Mouse (Mus musculus) embryonic facial prominence, embryonic 10.5 days (tissue): ENCODE results near the gene Hipk2. TPM values are rescaled to one million over a fixed set of nuclear protein-coding genes. Genes with fewer than 3 reads are reported as not detected.

Experiments
- DNase-seq: peaks from one replicate; pipeline ENCODE4 v3.0.0-alpha.2; 2017; ENCODE audit warnings: low spot score
- H3K27ac ChIP-seq: fragments of 300-500 bp; sonication (generic); replicated peaks from 2 replicates; pipeline ENCODE4 v1.5.1; 2016; ENCODE audit warnings: mild to moderate bottlenecking
- H3K27me3 ChIP-seq: fragments of 300-500 bp; sonication (generic); replicated peaks from 2 replicates; pipeline ENCODE4 v1.6.1; 2016; ENCODE audit warnings: low read depth, mild to moderate bottlenecking; ENCODE audit not compliant: poor library complexity, severe bottlenecking
- H3K36me3 ChIP-seq: fragments of 300-500 bp; sonication (generic); replicated peaks from 2 replicates; pipeline ENCODE4 v1.6.1; 2016; ENCODE audit warnings: mild to moderate bottlenecking, moderate library complexity
- H3K4me1 ChIP-seq: fragments of 300-500 bp; sonication (generic); 2 replicates; pipeline ENCODE4 v1.6.1; 2016
- H3K4me3 ChIP-seq: fragments of 300-500 bp; sonication (generic); 2 replicates; pipeline ENCODE4 v1.5.1; 2016; ENCODE audit warnings: mild to moderate bottlenecking, moderate library complexity
- H3K9me3 ChIP-seq: fragments of 300-500 bp; sonication (generic); 2 replicates; pipeline ENCODE4 v1.6.1; 2016; ENCODE audit warnings: mild to moderate bottlenecking
- WGBS: fragments of 180-500 bp; shearing (Covaris S2); methylation state at CpG from one replicate; pipeline ENCODE4 v1.1.7; 2016; 5-methylcytosine and 5-hydroxymethylcytosine counted together
- polyA plus RNA-seq: library from polyadenylated mRNA; unstranded; fragments of >200 nt; fragmentation: Nextera tagmentation; extraction: Ambion mirVana; gene quantifications from 2 replicates; pipeline ENCODE4 v1.2.1, GENCODE M21; 2016

The Hipk2 gene
- polyA plus RNA-seq, 1 experiment from 2014 or later: 24.5 TPM

DNA sequence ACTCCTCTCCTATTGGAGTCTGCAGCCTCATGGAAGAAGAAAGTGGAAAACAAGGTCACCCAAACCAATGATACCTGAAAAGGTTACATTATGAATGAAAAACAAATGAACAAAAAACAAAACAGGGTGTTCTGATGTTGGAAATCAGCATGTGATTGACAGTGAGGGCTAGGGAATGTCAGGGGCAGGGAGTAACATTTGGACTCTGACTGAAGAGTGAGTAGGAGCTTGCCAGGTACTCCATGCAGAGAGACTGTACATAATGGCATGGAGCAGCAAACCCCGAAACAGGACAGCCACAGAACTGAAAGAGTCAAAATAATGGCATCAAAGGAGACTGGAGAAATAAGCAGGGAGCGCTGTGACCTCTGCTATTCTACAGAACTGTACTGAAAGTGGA, 15.7 kb downstream of the Hipk2 start:
- 93% methylated on average over 2 of the region's 2 CpGs for WGBS
- DNase-seq: no peak
- no peaks in the 10 kb centered on the region for H3K36me3 ChIP-seq
- H3K9me3 ChIP-seq: no peaks in the 10 kb centered on the region
- H3K4me1 ChIP-seq: peaks cover 44% of the 10 kb centered on the region
- no peaks in the 10 kb centered on the region for H3K27me3 ChIP-seq
- H3K27ac ChIP-seq: no peak overlapping the region
- H3K4me3 ChIP-seq: no peak overlapping the region

DNA sequence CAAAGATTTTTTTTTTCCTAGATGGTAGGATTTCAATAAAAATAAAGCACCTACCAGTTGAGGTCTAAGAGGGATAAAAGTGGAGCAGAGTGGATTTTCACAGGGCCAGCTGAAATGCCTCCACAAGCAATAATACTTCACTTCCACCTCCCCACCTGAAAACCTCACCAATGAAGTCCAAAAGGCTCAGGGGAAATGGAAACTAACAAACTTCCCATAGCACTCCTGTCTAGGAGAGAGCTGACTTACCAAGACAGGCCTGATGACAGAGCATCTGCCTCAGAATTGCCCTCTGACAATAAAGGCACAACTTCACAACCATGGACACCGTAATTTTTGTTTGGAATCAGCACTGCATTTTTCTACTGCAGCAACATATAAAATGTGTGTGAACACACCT, 16.1 kb downstream of the Hipk2 start:
- 93% methylated on average over 1 of the region's 1 CpGs for WGBS
- Histone ChIP-seq H3K9me3 (no peaks in the 10 kb centered on the region), H3K4me3 (no peak overlapping the region), H3K4me1 (peaks cover 39% of the 10 kb centered on the region), H3K36me3 (no peaks in the 10 kb centered on the region), H3K27me3 (no peaks in the 10 kb centered on the region), H3K27ac (no peak overlapping the region)
- no peak for DNase-seq

DNA sequence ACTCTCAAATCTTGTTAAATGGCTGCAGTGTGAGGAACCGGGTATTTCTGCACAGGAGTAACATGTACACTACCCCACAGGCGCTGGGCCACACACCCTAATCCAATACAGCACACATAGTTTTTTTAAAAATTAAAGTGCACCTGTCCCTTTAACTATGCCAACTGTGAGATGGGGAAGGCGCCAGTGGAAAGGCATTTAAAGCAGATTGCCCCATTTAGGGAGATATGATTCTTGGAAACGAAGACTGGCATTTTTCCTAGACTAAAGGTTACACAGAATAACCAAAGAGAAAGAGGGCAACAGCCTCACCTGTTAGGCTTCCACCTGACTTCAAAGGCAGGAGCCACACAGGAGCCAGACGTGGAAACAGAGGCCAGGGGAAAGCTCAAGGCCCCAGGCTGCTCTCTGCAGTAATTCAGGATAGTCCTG, 22.4 kb downstream of the Hipk2 start:
- WGBS: 75% methylated on average over 5 of the region's 5 CpGs
- Histone ChIP-seq H3K4me1 (peaks cover 43% of the 10 kb centered on the region), H3K36me3 (peaks cover 3% of the 10 kb centered on the region; the same call in 1 of the 2 replicates), H3K4me3 (no peak overlapping the region), H3K27me3 (no peaks in the 10 kb centered on the region), H3K27ac (no peak overlapping the region), H3K9me3 (no peaks in the 10 kb centered on the region)
- DNase-seq: no peak

DNA sequence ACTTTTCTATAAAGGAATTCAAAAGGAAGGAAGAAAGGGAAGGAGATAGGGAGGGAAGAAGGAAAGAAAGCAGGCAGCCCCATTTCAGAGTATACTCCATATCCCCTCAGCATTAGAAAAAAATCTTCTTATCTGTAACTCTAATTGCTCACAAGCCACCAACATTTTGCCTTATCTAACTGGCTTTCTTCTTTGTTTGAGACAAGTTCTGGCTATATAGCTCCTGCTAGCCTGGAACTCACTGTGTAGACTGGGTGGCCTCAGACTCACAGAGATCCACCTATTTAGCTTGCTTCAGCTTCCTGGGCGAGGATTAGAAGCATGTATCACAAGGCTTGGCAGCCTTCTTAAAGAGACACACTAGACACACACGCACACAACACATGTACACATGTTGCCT, 24.2 kb downstream of the Hipk2 start:
- H3K9me3 ChIP-seq: no peaks in the 10 kb centered on the region
- DNase-seq: no peak
- WGBS: 94% methylated on average over 2 of the region's 2 CpGs
- H3K27me3 ChIP-seq: no peaks in the 10 kb centered on the region
- H3K27ac ChIP-seq: no peak overlapping the region
- H3K4me3 ChIP-seq: no peak overlapping the region
- peaks cover 50% of the 10 kb centered on the region for H3K4me1 ChIP-seq
- peaks cover 3% of the 10 kb centered on the region; the same call in 1 of the 2 replicates for H3K36me3 ChIP-seq

DNA sequence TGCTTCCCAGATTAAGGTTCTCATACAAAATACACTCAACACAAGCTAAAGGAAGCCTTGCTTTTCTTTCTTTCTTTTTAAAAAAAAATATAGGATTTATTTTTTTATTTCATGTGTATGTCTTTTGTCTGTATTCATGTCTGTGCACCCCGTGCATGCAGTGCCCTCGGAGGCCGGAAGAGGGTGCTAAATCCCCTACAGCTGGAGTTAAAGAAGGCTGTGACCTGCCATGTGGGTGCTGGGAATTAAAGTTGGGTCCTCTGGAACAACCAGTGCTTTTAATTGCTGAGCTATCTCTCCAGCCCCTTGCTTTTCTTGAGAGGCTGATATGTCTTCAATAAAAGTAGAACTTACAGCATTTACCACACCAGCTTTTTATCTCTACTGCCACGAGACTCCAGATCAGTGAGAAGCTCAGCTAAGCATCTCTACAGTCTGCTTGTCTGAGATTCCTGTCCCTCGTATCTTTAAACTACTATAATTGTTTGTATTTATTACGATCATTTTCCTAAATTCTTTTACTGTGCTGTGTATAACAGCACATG, 25.2 kb downstream of the Hipk2 start:
- 92% methylated on average over 6 of the region's 6 CpGs for WGBS
- H3K36me3 ChIP-seq: peaks cover 3% of the 10 kb centered on the region; the same call in 1 of the 2 replicates
- no peak overlapping the region for H3K27ac ChIP-seq
- no peaks in the 10 kb centered on the region for H3K9me3 ChIP-seq
- H3K27me3 ChIP-seq: no peaks in the 10 kb centered on the region
- H3K4me3 ChIP-seq: no peak overlapping the region
- peaks cover 55% of the 10 kb centered on the region for H3K4me1 ChIP-seq
- no peak for DNase-seq

DNA sequence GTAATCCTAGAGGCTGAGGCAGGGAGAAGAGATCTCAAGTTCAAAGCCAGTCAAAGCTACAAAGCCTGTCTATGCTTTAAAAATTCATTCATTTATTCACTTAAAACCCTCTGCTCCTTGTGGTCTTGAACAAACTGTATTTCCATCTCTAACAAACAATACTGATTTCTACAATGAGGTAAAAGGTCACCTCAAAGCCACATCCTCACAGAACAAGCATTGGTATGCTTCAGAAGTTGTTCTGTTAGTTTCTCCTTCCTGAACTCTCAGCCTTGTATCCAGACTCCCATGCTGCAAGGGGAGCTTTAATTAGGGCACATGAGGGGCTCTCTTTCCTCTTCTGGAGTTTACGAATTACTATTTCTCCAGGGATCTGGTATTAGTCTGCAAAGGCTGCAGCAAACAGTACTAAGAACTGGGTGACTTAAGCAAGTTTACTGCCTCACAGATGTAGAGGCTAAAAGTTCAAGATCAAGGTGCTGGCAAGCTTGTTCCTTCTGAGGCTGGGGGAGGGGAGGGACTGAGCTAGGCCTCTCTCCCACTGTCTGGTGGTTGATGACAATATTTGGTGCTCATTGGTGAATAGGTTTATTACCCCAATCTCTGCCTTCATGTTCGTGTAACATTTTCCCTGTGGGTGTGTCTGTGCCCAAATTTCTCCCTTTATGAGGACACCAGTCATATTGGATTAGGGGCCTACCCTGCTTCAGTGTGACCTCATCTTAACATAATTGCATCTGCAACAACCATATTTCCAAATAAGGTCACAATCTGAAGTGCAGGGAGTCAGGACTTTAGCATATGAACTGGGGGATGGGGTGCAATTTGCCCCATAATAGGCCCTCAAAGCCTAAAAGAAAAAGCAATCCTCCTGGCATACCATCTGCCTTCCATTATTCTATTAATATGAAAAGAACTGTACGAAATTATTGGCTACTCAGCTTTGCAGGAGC, 27.7 kb downstream of the Hipk2 start:
- peaks cover 3% of the 10 kb centered on the region; the same call in 1 of the 2 replicates for H3K36me3 ChIP-seq
- 0 out of 2 replicates have a peak overlapping the region, but pooled peaks have one; percentile 7 for H3K27ac ChIP-seq
- H3K4me1 ChIP-seq: peaks cover 57% of the 10 kb centered on the region
- no peak for DNase-seq
- 59% methylated on average over 3 of the region's 3 CpGs for WGBS
- no peak overlapping the region for H3K4me3 ChIP-seq
- H3K27me3 ChIP-seq: no peaks in the 10 kb centered on the region
- H3K9me3 ChIP-seq: no peaks in the 10 kb centered on the region

DNA sequence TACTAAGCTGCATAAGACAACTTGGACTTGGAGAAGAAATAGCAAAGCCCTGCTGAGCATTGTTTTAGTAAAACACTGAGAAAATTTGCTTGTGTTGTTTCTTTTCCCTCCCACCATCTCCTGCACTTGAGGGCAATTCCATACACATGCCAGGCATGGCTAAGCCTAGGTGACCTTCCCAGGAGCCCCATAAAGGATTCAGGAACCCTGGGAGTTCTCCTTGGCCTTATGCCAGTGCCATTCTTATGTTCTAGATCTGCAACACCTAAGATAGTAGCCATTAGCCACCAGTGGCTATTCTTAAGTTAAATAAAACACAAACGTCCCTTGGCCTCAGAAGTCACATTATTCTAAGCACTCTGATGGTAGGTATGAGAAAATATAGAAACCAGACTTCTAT, 28.5 kb downstream of the Hipk2 start:
- H3K36me3 ChIP-seq: peaks cover 8% of the 10 kb centered on the region
- H3K27ac ChIP-seq: no peak overlapping the region; the same call in 1 of the 2 replicates
- peaks cover 52% of the 10 kb centered on the region for H3K4me1 ChIP-seq
- no peaks in the 10 kb centered on the region for H3K9me3 ChIP-seq
- no peaks in the 10 kb centered on the region for H3K27me3 ChIP-seq
- DNase-seq: no peak
- no peak overlapping the region for H3K4me3 ChIP-seq
- WGBS: 64% methylated on average over 1 of the region's 1 CpGs

DNA sequence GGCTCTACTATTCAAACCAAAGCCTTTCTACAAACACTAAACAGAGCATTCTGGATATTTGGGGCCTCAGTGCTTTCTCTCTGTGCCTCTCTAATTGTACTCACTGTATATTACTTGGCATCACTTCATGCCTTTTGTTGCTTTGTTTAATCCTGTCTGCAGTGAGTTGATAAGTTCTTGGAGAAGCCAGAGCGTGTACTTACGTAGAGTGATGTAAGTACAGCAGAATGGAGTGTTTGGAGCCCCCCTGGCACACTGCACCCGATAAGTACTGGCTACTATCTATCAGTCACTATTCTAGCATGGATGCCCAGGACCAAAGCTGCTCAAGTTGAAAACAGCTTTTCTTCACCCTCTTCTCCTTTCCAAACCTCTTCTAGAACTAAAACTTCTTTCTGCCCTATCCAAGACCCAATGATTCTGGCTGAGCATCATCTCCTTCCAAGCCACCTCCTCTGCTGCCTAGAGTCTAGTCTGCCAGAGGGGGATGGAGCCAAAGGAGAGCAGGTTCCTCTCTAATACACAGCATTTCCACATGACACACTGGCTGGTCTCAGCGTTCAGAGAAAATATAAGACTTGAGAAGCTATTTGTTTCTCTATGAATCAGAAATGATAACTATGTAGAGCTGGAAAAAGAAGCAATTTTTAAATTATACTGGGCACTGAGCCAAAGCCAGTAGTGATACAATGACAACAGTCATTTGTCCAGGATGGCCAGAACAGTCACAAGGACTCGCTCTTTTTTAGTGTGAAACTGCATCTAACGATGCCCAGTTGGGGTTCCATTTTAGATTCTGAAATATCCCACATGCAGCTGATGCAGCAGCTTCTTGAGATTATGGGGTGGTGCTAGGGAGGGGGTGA, 29.4 kb downstream of the Hipk2 start:
- Histone ChIP-seq H3K27ac (0 out of 2 replicates have a peak overlapping the region, but pooled peaks have one; percentile 0), H3K9me3 (no peaks in the 10 kb centered on the region), H3K4me1 (peaks cover 52% of the 10 kb centered on the region), H3K4me3 (no peak overlapping the region), H3K36me3 (peaks cover 8% of the 10 kb centered on the region), H3K27me3 (no peaks in the 10 kb centered on the region)
- 89% methylated on average over 6 of the region's 6 CpGs for WGBS
- no peak for DNase-seq

DNA sequence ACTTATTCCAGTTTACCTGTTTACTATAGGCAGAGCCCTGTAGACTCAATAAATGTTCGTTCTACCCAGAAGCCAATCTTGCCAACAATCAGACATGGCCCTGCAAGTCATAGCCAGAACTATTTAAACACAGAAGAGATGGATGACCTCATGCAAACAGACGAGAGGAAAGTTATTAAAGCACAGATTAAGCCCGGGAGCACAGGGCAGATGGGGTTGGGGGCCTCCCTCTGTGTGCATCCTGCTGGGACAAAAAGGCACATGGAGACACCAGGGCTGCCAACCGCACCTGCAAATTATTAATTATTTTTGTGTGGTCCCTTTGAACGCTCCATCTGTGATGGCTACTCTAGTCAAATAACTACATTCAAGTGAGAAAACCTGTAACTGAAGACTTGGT, 30.1 kb downstream of the Hipk2 start:
- no peak for DNase-seq
- Histone ChIP-seq H3K27me3 (no peaks in the 10 kb centered on the region), H3K4me3 (no peak overlapping the region), H3K9me3 (no peaks in the 10 kb centered on the region), H3K4me1 (peaks cover 52% of the 10 kb centered on the region), H3K36me3 (peaks cover 10% of the 10 kb centered on the region), H3K27ac (no peak overlapping the region)
- WGBS: 64% methylated on average over 5 of the region's 5 CpGs

DNA sequence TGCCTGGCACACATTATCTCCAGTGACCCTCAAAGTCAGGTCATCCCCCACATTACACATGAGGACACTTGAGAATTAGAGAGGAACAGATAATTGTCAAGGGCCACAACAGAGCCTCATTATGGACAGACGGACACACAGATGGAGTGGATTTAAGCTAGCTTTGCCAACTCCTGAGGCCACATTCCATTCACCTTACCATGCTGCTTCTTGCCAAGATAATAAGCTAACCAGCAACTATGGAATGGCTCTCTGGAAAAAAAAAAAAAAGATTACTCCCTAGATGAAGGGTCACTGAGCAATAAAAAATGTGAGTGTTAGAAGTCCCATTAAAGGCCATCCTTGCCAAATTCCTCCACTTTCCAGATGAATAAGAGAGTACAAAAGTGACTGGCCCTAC, 30.8 kb downstream of the Hipk2 start:
- DNase-seq: no peak
- Histone ChIP-seq H3K9me3 (no peaks in the 10 kb centered on the region), H3K27me3 (no peaks in the 10 kb centered on the region), H3K27ac (no peak overlapping the region), H3K4me1 (peaks cover 56% of the 10 kb centered on the region), H3K36me3 (peaks cover 13% of the 10 kb centered on the region), H3K4me3 (no peak overlapping the region)
- 21% methylated on average over 1 of the region's 1 CpGs for WGBS

DNA sequence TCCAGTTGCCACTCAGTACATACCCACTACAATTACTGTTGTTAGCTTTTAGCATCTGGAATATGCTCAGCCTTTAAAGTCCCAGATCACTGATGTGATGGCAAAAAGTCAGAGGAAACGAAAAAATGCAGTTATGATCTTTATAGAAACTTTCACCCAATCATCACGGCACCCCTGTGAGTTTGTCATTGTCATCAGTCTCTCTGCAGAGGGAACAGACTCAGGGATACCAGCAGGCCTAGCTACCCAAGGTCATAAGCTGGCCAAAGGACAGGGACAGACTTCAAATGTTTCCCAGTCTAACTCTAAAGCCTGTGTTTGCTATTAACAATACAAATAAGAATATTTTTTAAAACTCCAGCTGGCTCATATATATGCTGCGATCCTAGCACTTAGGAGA, 34.4 kb downstream of the Hipk2 start:
- H3K27me3 ChIP-seq: no peaks in the 10 kb centered on the region
- WGBS: 91% methylated on average over 3 of the region's 3 CpGs

DNA sequence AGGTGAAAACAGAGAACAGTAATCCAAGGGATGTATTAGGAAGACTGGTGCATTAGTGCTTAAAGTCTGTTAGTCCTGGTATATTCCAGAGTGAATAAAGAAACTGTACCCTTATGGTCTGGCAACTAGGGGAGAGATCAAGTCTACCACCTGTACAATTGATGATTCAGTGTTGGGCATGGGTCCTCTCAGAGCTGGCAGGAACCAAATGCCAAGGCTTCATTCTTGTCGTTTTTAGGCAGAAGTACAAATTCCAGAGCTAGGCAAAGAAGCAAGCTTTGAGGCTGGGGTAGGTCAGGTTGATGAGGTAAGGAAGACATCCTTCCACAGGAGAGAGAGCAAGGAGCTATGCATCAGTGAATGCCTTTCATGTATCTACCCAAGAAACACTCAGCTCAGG, 35.2 kb downstream of the Hipk2 start:
- 86% methylated on average over 1 of the region's 1 CpGs for WGBS
- H3K4me3 ChIP-seq: no peak overlapping the region
- H3K27ac ChIP-seq: no peak overlapping the region
- H3K9me3 ChIP-seq: no peaks in the 10 kb centered on the region
- peaks cover 37% of the 10 kb centered on the region for H3K4me1 ChIP-seq
- peaks cover 41% of the 10 kb centered on the region for H3K36me3 ChIP-seq
- no peaks in the 10 kb centered on the region for H3K27me3 ChIP-seq
- DNase-seq: no peak

More for the DNA sequence above, 34.4 kb downstream of the Hipk2 start:
- peaks cover 44% of the 10 kb centered on the region for H3K4me1 ChIP-seq
- no peaks in the 10 kb centered on the region for H3K9me3 ChIP-seq
- DNase-seq: no peak
- H3K4me3 ChIP-seq: no peak overlapping the region
- peaks cover 41% of the 10 kb centered on the region for H3K36me3 ChIP-seq
- H3K27ac ChIP-seq: no peak overlapping the region
